Mouse (Mus musculus) left cerebral cortex, postnatal 10 days (tissue): Measurements from ENCODE around the gene Thoc3. TPM values are rescaled to one million over a fixed set of nuclear protein-coding genes. Genes with fewer than 3 reads are reported as not detected.

Source experiments
- DNase-seq, 2 experiments: peaks; one replicate each; pipeline ENCODE4 v3.0.0; 2021 to 2022; ENCODE audit warnings: low spot score in 2 of 2, mixed read lengths in 1 of 2; ENCODE audit errors: extremely low spot score in 1 of 2
- intact Hi-C: fragments of 180-260 bp; cut with DNase I; formaldehyde crosslinking; loops from one replicate; pipeline ENCODE4 v1.15.1; 2025
- total RNA-seq, 2 experiments: library from RNA; stranded (reverse); gene quantifications; 2 replicates each; pipeline ENCODE4 v1.2.3; 2021

The Thoc3 gene
- total RNA-seq, 2 experiments from 2014 or later = 41.3 to 41.4 TPM

- intact Hi-C loops = loop anchor here (1.0 to 5.0 kb wide), 3 partner anchors 75 to 334 kb away; partner anchors contain the start of gene Cplx2
These were observed 21.0 kb downstream of the Thoc3 start for GRCm38 (mm10) chr13:54447496-54448224.

GRCm38 (mm10) chr13:54446686-54447495 is 21.8 kb downstream of the Thoc3 start:
- intact Hi-C loops = loop anchor here (1.0 to 5.0 kb wide), 3 partner anchors 75 to 334 kb away; partner anchors contain the start of gene Cplx2
- DNase-seq = peak; percentile 84 to 88

More at GRCm38 (mm10) chr13:54447496-54448224, 21.0 kb downstream of the Thoc3 start:
- peak; percentile 50 to 66 for DNase-seq

- intact Hi-C loops = loop anchor here (5.0 kb wide), 1 partner anchor 61 kb away; no protein-coding TSS in a partner anchor
- DNase-seq = no peak
These were observed 25.0 kb downstream of the Thoc3 start for GRCm38 (mm10) chr13:54443693-54444092.

- DNase-seq = no peak
- intact Hi-C loops = loop anchor here (5.0 kb wide), 1 partner anchor 58 kb away; no protein-coding TSS in a partner anchor
These were observed 28.7 kb downstream of the Thoc3 start for GRCm38 (mm10) chr13:54439912-54440311.

- intact Hi-C loops = no loop called here
These were observed 29.8 kb downstream of the Thoc3 start for GRCm38 (mm10) chr13:54438814-54439213.

GRCm38 (mm10) chr13:54437083-54437482 is 31.6 kb downstream of the Thoc3 start:
- no peak for DNase-seq
- intact Hi-C loops = no loop called here

More at GRCm38 (mm10) chr13:54438814-54439213, 29.8 kb downstream of the Thoc3 start:
- no peak for DNase-seq

- intact Hi-C loops = no loop called here
- no peak for DNase-seq
These were observed 32.0 kb downstream of the Thoc3 start for GRCm38 (mm10) chr13:54436666-54437065.

GRCm38 (mm10) chr13:54431161-54431560 is 37.5 kb downstream of the Thoc3 start:
- DNase-seq = no peak
- intact Hi-C loops = no loop called here

- intact Hi-C loops = no loop called here
These were observed 38.6 kb downstream of the Thoc3 start for GRCm38 (mm10) chr13:54430051-54430450.

GRCm38 (mm10) chr13:54428771-54429170 is 39.9 kb downstream of the Thoc3 start:
- DNase-seq = no peak
- intact Hi-C loops = no loop called here

More at GRCm38 (mm10) chr13:54430051-54430450, 38.6 kb downstream of the Thoc3 start:
- no peak for DNase-seq

GRCm38 (mm10) chr13:54426781-54427655 is 41.6 kb downstream of the Thoc3 start:
- intact Hi-C loops = no loop called here
- DNase-seq = no peak

GRCm38 (mm10) chr13:54425269-54425668 is 43.4 kb downstream of the Thoc3 start:
- intact Hi-C loops = no loop called here
- no peak for DNase-seq

- intact Hi-C loops = no loop called here
- no peak for DNase-seq
These were observed 48.4 kb downstream of the Thoc3 start for GRCm38 (mm10) chr13:54420226-54420625.

GRCm38 (mm10) chr13:54418781-54419327 is 49.8 kb downstream of the Thoc3 start:
- intact Hi-C loops = no loop called here

GRCm38 (mm10) chr13:54415059-54415458 is 53.6 kb downstream of the Thoc3 start:
- DNase-seq = no peak
- intact Hi-C loops = no loop called here

More at GRCm38 (mm10) chr13:54418781-54419327, 49.8 kb downstream of the Thoc3 start:
- DNase-seq = no peak

GRCm38 (mm10) chr13:54412721-54413120 is 55.9 kb downstream of the Thoc3 start:
- intact Hi-C loops = no loop called here
- no peak for DNase-seq

- no peak for DNase-seq
These were observed 56.4 kb downstream of the Thoc3 start for GRCm38 (mm10) chr13:54412236-54412635.

GRCm38 (mm10) chr13:54411656-54412055 is 57.0 kb downstream of the Thoc3 start:
- DNase-seq = no peak
- intact Hi-C loops = no loop called here

More at GRCm38 (mm10) chr13:54412236-54412635, 56.4 kb downstream of the Thoc3 start:
- intact Hi-C loops = no loop called here
